Mouse (Mus musculus) MEL (cell line): ENCODE data around the gene Fam229a.

Experiments used
- CHD2 ChIP-seq: IDR thresholded peaks from 2 replicates; pipeline ENCODE4 v1.6.1; 2011; ENCODE audit warnings: low read length, improper control_type of control experiment
- CTCF ChIP-seq, 3 experiments: IDR thresholded peaks in 2 of 3; conservative IDR thresholded peaks in 1 of 3; 2 replicates each; pipeline ENCODE4 v1.5.1; 2011 to 2012; ENCODE audit warnings: low read length in 3 of 3, low read depth in 2 of 3, mild to moderate bottlenecking in 2 of 3, improper control_type of control experiment in 1 of 3, inconsistent platforms in 1 of 3, mixed read lengths in 1 of 3, moderate library complexity in 1 of 3; ENCODE audit not compliant: control insufficient read depth in 1 of 3, insufficient read depth in 1 of 3, poor library complexity in 1 of 3, severe bottlenecking in 1 of 3
- E2F4 ChIP-seq: IDR thresholded peaks from 2 replicates; pipeline ENCODE4 v1.6.1; 2011; ENCODE audit warnings: low read depth, low read length, improper control_type of control experiment, borderline replicate concordance
- ELF1 ChIP-seq: IDR thresholded peaks from 2 replicates; pipeline ENCODE4 v1.6.1; 2014; ENCODE audit warnings: low read depth, mild to moderate bottlenecking, inconsistent platforms, low read length, improper control_type of control experiment, moderate library complexity
- EP300 ChIP-seq, 2 experiments: IDR thresholded peaks; 2 replicates each; pipeline ENCODE4 v1.6.1; 2011; ENCODE audit warnings: improper control_type of control experiment in 2 of 2, low read length in 2 of 2, low read depth in 1 of 2, mild to moderate bottlenecking in 1 of 2
- GABPA ChIP-seq: IDR thresholded peaks from 2 replicates; pipeline ENCODE4 v1.6.1; 2012; ENCODE audit warnings: low read depth, mild to moderate bottlenecking, inconsistent platforms, low read length, improper control_type of control experiment, moderate library complexity
- HCFC1 ChIP-seq: IDR thresholded peaks from 2 replicates; pipeline ENCODE4 v1.6.1; 2012; ENCODE audit warnings: low read depth, mild to moderate bottlenecking, inconsistent platforms, low read length, improper control_type of control experiment, moderate library complexity
- MAX ChIP-seq: IDR thresholded peaks from 2 replicates; pipeline ENCODE4 v1.6.1; 2011; ENCODE audit warnings: low read length, improper control_type of control experiment
- MYC ChIP-seq: IDR thresholded peaks from 2 replicates; pipeline ENCODE4 v1.6.1; 2011; ENCODE audit warnings: low read depth, mild to moderate bottlenecking, low read length, improper control_type of control experiment, moderate library complexity
- POLR2A ChIP-seq, 2 experiments: IDR thresholded peaks; 2 replicates each; pipeline ENCODE4 v1.6.1; 2011 to 2012; ENCODE audit warnings: low read length in 2 of 2, mild to moderate bottlenecking in 2 of 2, control low read depth in 1 of 2, improper control_type of control experiment in 1 of 2, low read depth in 1 of 2, moderate library complexity in 1 of 2; ENCODE audit not compliant: control insufficient read depth in 1 of 2, insufficient read depth in 1 of 2, poor library complexity in 1 of 2
- USF2 ChIP-seq, 2 experiments: IDR thresholded peaks; 2 replicates each; pipeline ENCODE4 v1.6.1; 2011 to 2012; ENCODE audit warnings: improper control_type of control experiment in 2 of 2, low read length in 2 of 2, borderline replicate concordance in 1 of 2, inconsistent platforms in 1 of 2, low read depth in 1 of 2, mild to moderate bottlenecking in 1 of 2; ENCODE audit not compliant: insufficient read depth in 1 of 2
- ZC3H11A ChIP-seq: IDR thresholded peaks from 2 replicates; pipeline ENCODE4 v1.6.1; 2012; ENCODE audit warnings: low read depth, mild to moderate bottlenecking, inconsistent platforms, low read length, improper control_type of control experiment
- ZKSCAN1 ChIP-seq: IDR thresholded peaks from 2 replicates; pipeline ENCODE4 v1.6.1; 2012; ENCODE audit warnings: low read depth, mild to moderate bottlenecking, inconsistent platforms, low read length, improper control_type of control experiment, moderate library complexity
- ZMIZ1 ChIP-seq: IDR thresholded peaks from 2 replicates; pipeline ENCODE4 v1.6.1; 2012; ENCODE audit warnings: low read depth, mild to moderate bottlenecking, inconsistent platforms, low read length, improper control_type of control experiment, moderate library complexity

GRCm38 (mm10) chr4:129460827-129461182, 30.2 kb upstream of the Fam229a start:
- TF ChIP-seq CTCF (IDR thresholded peaks at IDR 0.05 in 2 of 3, conservative IDR thresholded peaks at IDR 0.05 in 1 of 3; ENCODE audit: control insufficient read depth in 1 of 3, insufficient read depth in 1 of 3, low read depth in 2 of 3, low read length in 3 of 3, poor library complexity in 1 of 3, severe bottlenecking in 1 of 3) (no peak), EP300 (IDR thresholded peaks at IDR 0.05; ENCODE audit: low read depth in 1 of 2, low read length in 2 of 2) (peak in 1 of 2 experiments; percentile 14; a peak in 1 of 4 replicates), ZKSCAN1 (no peak), E2F4 (no peak), ZMIZ1 (no peak), USF2 (IDR thresholded peaks at IDR 0.05; ENCODE audit: borderline replicate concordance in 1 of 2, insufficient read depth in 1 of 2, low read depth in 1 of 2, low read length in 2 of 2) (no peak), POLR2A (IDR thresholded peaks at IDR 0.05; ENCODE audit: control insufficient read depth in 1 of 2, insufficient read depth in 1 of 2, low read depth in 1 of 2, low read length in 2 of 2, poor library complexity in 1 of 2) (no peak), GABPA (no peak), MAX (0 out of 2 replicates have a peak, but pooled peaks have one; percentile 55), HCFC1 (no peak), ZC3H11A (no peak), MYC (no peak), CHD2 (no peak), ELF1 (no peak)
